Mouse (Mus musculus) MEL (cell line): ENCODE data around the gene Lin7a. TPM values are rescaled to one million over a fixed set of nuclear protein-coding genes. Genes with fewer than 3 reads are reported as not detected.

Experiments
- DNase-seq: peaks from one replicate; pipeline ENCODE4 v3.0.0; 2011; ENCODE audit warnings: low read depth, low spot score
- H3K27ac ChIP-seq: 2 replicates; pipeline ENCODE4 v1.5.1; 2012; ENCODE audit warnings: low read depth, mild to moderate bottlenecking, control low read depth, low read length, moderate library complexity; ENCODE audit not compliant: control insufficient read depth
- H3K27me3 ChIP-seq, 2 experiments: fragments of 150-350 bp in 1 of 2; sonication (generic) in 1 of 2; 2 replicates each; pipeline ENCODE4 v1.6.1; 2012; ENCODE audit warnings: low read length in 2 of 2, mild to moderate bottlenecking in 2 of 2, improper control_type of control experiment in 1 of 2, moderate library complexity in 1 of 2; ENCODE audit not compliant: insufficient read depth in 2 of 2, control insufficient read depth in 1 of 2
- H3K36me3 ChIP-seq, 2 experiments: 2 replicates each; pipeline ENCODE4 v1.6.1; 2012 to 2014; ENCODE audit warnings: low read length in 2 of 2, improper control_type of control experiment in 1 of 2, inconsistent platforms in 1 of 2, mild to moderate bottlenecking in 1 of 2; ENCODE audit not compliant: insufficient read depth in 2 of 2, control insufficient read depth in 1 of 2
- H3K4me1 ChIP-seq, 2 experiments: fragments of 150-350 bp in 1 of 2; sonication (generic) in 1 of 2; 2 replicates each; pipeline ENCODE4 v1.6.1; 2012; ENCODE audit warnings: low read length in 2 of 2, improper control_type of control experiment in 1 of 2, mild to moderate bottlenecking in 1 of 2; ENCODE audit not compliant: insufficient read depth in 2 of 2, control insufficient read depth in 1 of 2
- H3K4me3 ChIP-seq, 2 experiments: fragments of 150-350 bp in 1 of 2; sonication (generic) in 1 of 2; 2 replicates each; pipeline ENCODE4 v1.5.1; 2012; ENCODE audit warnings: low read depth in 2 of 2, low read length in 2 of 2, mild to moderate bottlenecking in 2 of 2, moderate library complexity in 2 of 2, control low read depth in 1 of 2, improper control_type of control experiment in 1 of 2; ENCODE audit not compliant: control insufficient read depth in 1 of 2, insufficient read depth in 1 of 2
- H3K79me2 ChIP-seq: 2 replicates; pipeline ENCODE4 v1.6.1; 2012; ENCODE audit warnings: mild to moderate bottlenecking, low read length, moderate library complexity; ENCODE audit not compliant: control insufficient read depth, poor library complexity, insufficient read depth
- H3K9ac ChIP-seq: 2 replicates; pipeline ENCODE4 v1.6.1; 2012; ENCODE audit warnings: low read depth, mild to moderate bottlenecking, control low read depth, low read length, moderate library complexity; ENCODE audit not compliant: control insufficient read depth, poor library complexity, severe bottlenecking
- H3K9me3 ChIP-seq: fragments of 150-350 bp; sonication (generic); replicated peaks from 2 replicates; pipeline ENCODE4 v1.6.1; 2012; ENCODE audit warnings: mild to moderate bottlenecking, low read length, improper control_type of control experiment, moderate library complexity; ENCODE audit not compliant: insufficient read depth
- BHLHE40 ChIP-seq: IDR thresholded peaks from 2 replicates; pipeline ENCODE4 v1.6.1; 2012; ENCODE audit warnings: low read depth, mild to moderate bottlenecking, inconsistent platforms, low read length, improper control_type of control experiment, borderline replicate concordance
- CHD1 ChIP-seq: IDR thresholded peaks from 2 replicates; pipeline ENCODE4 v1.6.1; 2012; ENCODE audit warnings: low read depth, mild to moderate bottlenecking, inconsistent platforms, low read length, improper control_type of control experiment
- CHD2 ChIP-seq: IDR thresholded peaks from 2 replicates; pipeline ENCODE4 v1.6.1; 2011; ENCODE audit warnings: low read length, improper control_type of control experiment
- ETS1 ChIP-seq: IDR thresholded peaks from 2 replicates; pipeline ENCODE4 v1.6.1; 2012; ENCODE audit warnings: low read depth, mild to moderate bottlenecking, inconsistent platforms, low read length, improper control_type of control experiment, moderate library complexity
- MAFK ChIP-seq: IDR thresholded peaks from 2 replicates; pipeline ENCODE4 v1.6.1; 2011; ENCODE audit warnings: low read depth, mild to moderate bottlenecking, low read length, improper control_type of control experiment, borderline replicate concordance
- MAX ChIP-seq: IDR thresholded peaks from 2 replicates; pipeline ENCODE4 v1.6.1; 2011; ENCODE audit warnings: low read length, improper control_type of control experiment
- MAZ ChIP-seq: IDR thresholded peaks from 2 replicates; pipeline ENCODE4 v1.6.1; 2012; ENCODE audit warnings: low read depth, mild to moderate bottlenecking, inconsistent platforms, low read length, improper control_type of control experiment
- MXI1 ChIP-seq: IDR thresholded peaks from 2 replicates; pipeline ENCODE4 v1.6.1; 2011; ENCODE audit warnings: mild to moderate bottlenecking, low read depth, low read length, improper control_type of control experiment
- MYC ChIP-seq: IDR thresholded peaks from 2 replicates; pipeline ENCODE4 v1.6.1; 2011; ENCODE audit warnings: low read depth, mild to moderate bottlenecking, low read length, improper control_type of control experiment, moderate library complexity
- NRF1 ChIP-seq: IDR thresholded peaks from 2 replicates; pipeline ENCODE4 v1.6.1; 2014; ENCODE audit warnings: low read depth, mild to moderate bottlenecking, inconsistent platforms, low read length, improper control_type of control experiment, moderate library complexity; ENCODE audit not compliant: poor library complexity, insufficient read depth, severe bottlenecking
- POLR2A ChIP-seq, 2 experiments: IDR thresholded peaks; 2 replicates each; pipeline ENCODE4 v1.6.1; 2011 to 2012; ENCODE audit warnings: low read length in 2 of 2, mild to moderate bottlenecking in 2 of 2, control low read depth in 1 of 2, improper control_type of control experiment in 1 of 2, low read depth in 1 of 2, moderate library complexity in 1 of 2; ENCODE audit not compliant: control insufficient read depth in 1 of 2, insufficient read depth in 1 of 2, poor library complexity in 1 of 2
- RAD21 ChIP-seq: IDR thresholded peaks from 2 replicates; pipeline ENCODE4 v1.6.1; 2011; ENCODE audit warnings: mild to moderate bottlenecking, low read depth, low read length, improper control_type of control experiment
- SMC3 ChIP-seq: IDR thresholded peaks from 2 replicates; pipeline ENCODE4 v1.6.1; 2011; ENCODE audit warnings: low read depth, low read length, improper control_type of control experiment
- TBP ChIP-seq: IDR thresholded peaks from 2 replicates; pipeline ENCODE4 v1.8.0; 2011; ENCODE audit warnings: low read depth, low read length, improper control_type of control experiment
- TCF12 ChIP-seq: IDR thresholded peaks from 2 replicates; pipeline ENCODE4 v1.6.1; 2014; ENCODE audit warnings: low read depth, mild to moderate bottlenecking, inconsistent platforms, low read length, improper control_type of control experiment, moderate library complexity
- UBTF ChIP-seq: IDR thresholded peaks from 2 replicates; pipeline ENCODE4 v1.6.1; 2012; ENCODE audit warnings: low read depth, mild to moderate bottlenecking, inconsistent platforms, low read length, improper control_type of control experiment, moderate library complexity, borderline replicate concordance; ENCODE audit not compliant: insufficient read depth
- ZKSCAN1 ChIP-seq: IDR thresholded peaks from 2 replicates; pipeline ENCODE4 v1.6.1; 2012; ENCODE audit warnings: low read depth, mild to moderate bottlenecking, inconsistent platforms, low read length, improper control_type of control experiment, moderate library complexity
- ZMIZ1 ChIP-seq: IDR thresholded peaks from 2 replicates; pipeline ENCODE4 v1.6.1; 2012; ENCODE audit warnings: low read depth, mild to moderate bottlenecking, inconsistent platforms, low read length, improper control_type of control experiment, moderate library complexity
- polyA plus RNA-seq, 2 experiments: library from polyadenylated mRNA; stranded (reverse) in 1 of 2; unstranded in 1 of 2; fragments of >175 nt in 1 of 2; fragments of >200 nt in 1 of 2; gene quantifications; 2 replicates each; pipeline versions ENCODE4 v1.2.1 to v1.2.4; 2012; ENCODE audit warnings: low replicate concordance in 2 of 2, low read depth in 1 of 2; ENCODE audit not compliant: insufficient read length in 2 of 2, insufficient read depth in 1 of 2, missing spikeins in 1 of 2
- total RNA-seq: library from RNA; depleted of rRNA; stranded (reverse); fragments of 300-350 nt; gene quantifications from 2 replicates; pipeline ENCODE4 v1.2.3, GENCODE M21; 2012

Lin7a gene
- total and polyA plus RNA-seq, 3 experiments = not detected

DNA sequence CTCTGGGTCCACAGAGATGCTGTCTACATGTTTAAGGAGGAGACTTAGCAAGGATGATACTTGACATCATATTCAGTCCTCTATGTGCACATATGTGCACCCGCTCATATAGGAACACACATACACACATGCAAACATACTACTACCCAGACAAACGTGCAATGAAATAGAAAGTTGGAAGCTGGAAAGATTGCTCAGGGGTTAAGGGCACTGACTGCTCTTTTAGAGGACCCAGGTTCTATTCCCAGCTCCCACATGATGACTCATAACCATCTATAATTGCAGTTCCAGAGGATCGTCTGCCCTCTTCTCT, 19.0 kb upstream of the Lin7a start:
- Histone ChIP-seq H3K4me1 (no peaks in the 10 kb centered on the region), H3K27me3 (no peaks in the 10 kb centered on the region), H3K79me2 (no peaks in the 10 kb centered on the region), H3K27ac (no peak overlapping the region), H3K9ac (no peak overlapping the region)
- DNase-seq = no peak
- TF ChIP-seq NRF1 (no peak), UBTF (no peak), ZKSCAN1 (no peak), MYC (no peak), BHLHE40 (no peak), ETS1 (no peak), RAD21 (no peak), MAX (no peak), POLR2A (IDR thresholded peaks at IDR 0.05; ENCODE audit: control insufficient read depth in 1 of 2, insufficient read depth in 1 of 2, low read depth in 1 of 2, low read length in 2 of 2, poor library complexity in 1 of 2) (no peak), MAZ (no peak), TCF12 (no peak), MAFK (no peak)
- TF ChIP-seq, all 39 proteins: peak for 0
- H3K9me3 ChIP-seq = no peaks in the 10 kb centered on the region
- no peak overlapping the region for H3K4me3 ChIP-seq
- H3K36me3 ChIP-seq = no peaks in the 10 kb centered on the region

DNA sequence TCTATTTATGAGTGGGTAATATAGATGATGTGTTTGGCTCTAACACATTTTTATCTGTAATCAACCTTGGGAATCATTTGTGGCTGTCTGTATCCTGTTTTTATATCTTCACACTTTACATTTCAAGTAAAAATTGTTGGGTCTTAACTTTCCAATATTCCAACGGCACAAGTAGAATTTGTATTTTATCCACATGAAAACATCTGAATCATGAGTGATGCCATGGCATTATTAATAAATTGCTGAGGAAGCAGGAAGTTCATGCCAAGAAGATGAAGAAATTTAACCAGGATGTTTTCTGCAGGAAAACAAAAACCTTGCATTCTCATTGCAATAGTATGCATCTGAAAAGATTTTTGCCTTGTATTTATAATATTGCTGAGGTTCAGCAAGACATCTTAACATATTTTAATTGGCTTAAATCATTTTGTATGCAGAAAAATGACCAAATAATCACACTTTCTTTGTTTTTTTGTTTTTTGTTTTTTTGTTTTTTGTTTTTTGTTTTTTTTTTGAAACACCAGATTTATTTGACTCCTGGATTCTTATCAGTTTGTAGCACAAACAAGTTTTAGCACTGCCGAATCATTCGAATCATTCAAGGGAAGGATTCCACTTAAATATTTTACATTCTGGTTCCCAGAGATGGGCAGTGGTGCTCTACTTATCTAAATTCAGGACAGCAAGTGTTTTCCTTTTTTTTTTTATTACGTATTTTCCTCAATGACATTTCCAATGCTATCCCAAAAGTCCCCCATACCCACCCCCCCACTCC, 18.1 kb upstream of the Lin7a start:
- no peaks in the 10 kb centered on the region for H3K27me3 ChIP-seq
- H3K36me3 ChIP-seq = no peaks in the 10 kb centered on the region
- no peak overlapping the region for H3K4me3 ChIP-seq
- H3K4me1 ChIP-seq = no peaks in the 10 kb centered on the region
- no peak for DNase-seq
- no peak overlapping the region for H3K27ac ChIP-seq
- H3K9me3 ChIP-seq = no peaks in the 10 kb centered on the region
- TF ChIP-seq CHD2 = no peak
- no peak for TF ChIP-seq ZMIZ1
- TF ChIP-seq TBP = no peak
- H3K9ac ChIP-seq = no peak overlapping the region
- no peaks in the 10 kb centered on the region for H3K79me2 ChIP-seq

DNA sequence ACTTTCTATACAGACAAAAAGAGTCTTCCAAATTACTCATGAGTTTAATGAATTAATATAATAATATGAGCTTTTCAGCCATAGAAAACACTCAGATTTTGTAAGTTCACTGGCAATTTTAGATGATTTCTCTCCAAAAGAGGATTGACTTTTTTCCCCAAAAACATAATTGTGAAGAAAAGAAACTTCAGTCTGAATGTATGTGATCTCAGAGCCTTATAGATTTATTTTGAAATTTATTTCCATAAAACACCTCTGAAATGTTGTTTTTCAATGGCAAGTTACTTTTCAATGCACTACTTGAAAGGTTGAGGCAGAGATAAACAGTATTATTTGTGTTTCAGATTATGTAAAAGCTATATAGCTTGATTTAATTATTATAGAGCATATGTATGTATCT, 16.8 kb upstream of the Lin7a start:
- no peaks in the 10 kb centered on the region for H3K79me2 ChIP-seq
- no peak for TF ChIP-seq MXI1
- TF ChIP-seq SMC3 = no peak
- no peak for TF ChIP-seq UBTF
- TF ChIP-seq CHD1 = no peak
- no peak for TF ChIP-seq TBP
- TF ChIP-seq TCF12 = no peak

More for the DNA sequence above, 16.8 kb upstream of the Lin7a start:
- no peaks in the 10 kb centered on the region for H3K4me1 ChIP-seq
- no peak overlapping the region for H3K27ac ChIP-seq
- H3K9me3 ChIP-seq = no peaks in the 10 kb centered on the region
- DNase-seq = no peak
- H3K36me3 ChIP-seq = no peaks in the 10 kb centered on the region
- H3K27me3 ChIP-seq = no peaks in the 10 kb centered on the region
- no peak overlapping the region for H3K9ac ChIP-seq
- no peak overlapping the region for H3K4me3 ChIP-seq
